ENCODE assay signal across 15 mouse cellular contexts in genomic region chr5:106229154-106229553, GRCm38 (mm10).
DNase-seq lines count a peak whose midpoint lies in the region.
"Had no signal": no experiment of that assay in that cellular context is flagged by ENCODE, and none has a peak within 500 bp of the region (broad histone marks: within the 10 kb centered on the region; RNA-seq: fewer than 3 reads in every experiment).

No protein-coding gene starts in this region.

- DNase-seq in cerebellum, adult 11 months, result peak; percentile 7
- no peak for DNase-seq in cerebellum, adult 8-10 months
- peak; percentile 69 for DNase-seq in heart, adult 11 months
- no peak for DNase-seq in heart, postnatal 10 days
- peak; percentile 89 for DNase-seq in left cerebral cortex, postnatal 4 days
- DNase-seq in left cerebral cortex, postnatal 25 days (ENCODE audit: low spot score in 2 of 2), result no peak
- peak; percentile 65 to 80 for DNase-seq in cerebellum, postnatal 14 days
- no peak for DNase-seq in ovary, postnatal 36 days (ENCODE audit: low spot score)
- DNase-seq: adrenal gland, adult 8-10 months; gastrocnemius, postnatal 10 days; heart, postnatal 36 days; kidney, adult 9 months; kidney, postnatal 10 days; layer of hippocampus, adult 9-11 months; thymus, adult 2 months had no signal

- intact Hi-C loops in heart, postnatal 10 days (cut with DNase I), result no loop called here
- intact Hi-C loops in left cerebral cortex, postnatal 4 days (cut with DNase I), result no loop called here
- intact Hi-C loops in left cerebral cortex, postnatal 25 days (cut with DNase I), result no loop called here

Comparison
In these comparisons a context has a peak if more than half of its experiments do, and no peak if none do; other contexts are left out.
1. DNase-seq: peak in cerebellum, adult 11 months (single experiment), heart, adult 11 months (single experiment), left cerebral cortex, postnatal 4 days (single experiment) and cerebellum, postnatal 14 days (2 of 2); none in cerebellum, adult 8-10 months (single experiment), heart, postnatal 10 days (0 of 2), left cerebral cortex, postnatal 25 days (0 of 2) and ovary, postnatal 36 days (single experiment).